Mouse (Mus musculus) cortical plate, adult 2 months (tissue): ENCODE results near the gene Mast1.

Experiments used
- CTCF ChIP-seq: fragments of 200-500 bp; IDR thresholded peaks from 2 replicates; pipeline ENCODE4 v1.5.1; 2011; ENCODE audit warnings: mild to moderate bottlenecking, control low read depth, low read length; ENCODE audit not compliant: insufficient read depth; ENCODE audit errors: extremely low read depth
- POLR2A ChIP-seq: fragments of 200-500 bp; IDR thresholded peaks from 2 replicates; pipeline ENCODE4 v1.6.1; 2011; ENCODE audit warnings: mild to moderate bottlenecking, low read length, control low read depth; ENCODE audit not compliant: insufficient read depth; ENCODE audit errors: extremely low read depth

DNA sequence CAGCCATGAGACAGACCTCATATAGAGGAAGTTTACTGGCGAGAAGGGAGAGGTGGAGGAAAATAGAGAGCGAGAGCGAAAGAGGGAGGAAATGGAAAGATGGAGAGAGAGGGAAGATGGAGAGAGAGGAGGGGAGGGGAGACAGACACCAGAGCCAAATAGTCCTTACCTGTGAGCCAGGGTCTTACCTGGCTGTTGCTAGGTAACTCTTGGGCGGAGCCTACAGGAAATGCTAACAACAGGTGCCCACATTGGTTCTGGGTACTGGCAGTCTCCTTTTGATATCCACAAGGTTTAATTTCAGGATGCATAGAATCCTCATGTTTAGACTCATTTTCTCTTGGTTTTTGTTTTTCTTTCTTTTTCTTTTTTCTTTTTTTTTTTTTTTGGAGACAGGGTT lies 64.1 kb downstream of the Mast1 start:
- TF ChIP-seq CTCF (no peak), POLR2A (no peak)
